Mouse (Mus musculus): ENCODE results near the gene Senp6.
"Not testable (repeated sequence)": the region's sequence is repeated elsewhere in the genome, so short reads cannot be mapped to it uniquely, and the experiment has no call there.

Gene Senp6

DNA sequence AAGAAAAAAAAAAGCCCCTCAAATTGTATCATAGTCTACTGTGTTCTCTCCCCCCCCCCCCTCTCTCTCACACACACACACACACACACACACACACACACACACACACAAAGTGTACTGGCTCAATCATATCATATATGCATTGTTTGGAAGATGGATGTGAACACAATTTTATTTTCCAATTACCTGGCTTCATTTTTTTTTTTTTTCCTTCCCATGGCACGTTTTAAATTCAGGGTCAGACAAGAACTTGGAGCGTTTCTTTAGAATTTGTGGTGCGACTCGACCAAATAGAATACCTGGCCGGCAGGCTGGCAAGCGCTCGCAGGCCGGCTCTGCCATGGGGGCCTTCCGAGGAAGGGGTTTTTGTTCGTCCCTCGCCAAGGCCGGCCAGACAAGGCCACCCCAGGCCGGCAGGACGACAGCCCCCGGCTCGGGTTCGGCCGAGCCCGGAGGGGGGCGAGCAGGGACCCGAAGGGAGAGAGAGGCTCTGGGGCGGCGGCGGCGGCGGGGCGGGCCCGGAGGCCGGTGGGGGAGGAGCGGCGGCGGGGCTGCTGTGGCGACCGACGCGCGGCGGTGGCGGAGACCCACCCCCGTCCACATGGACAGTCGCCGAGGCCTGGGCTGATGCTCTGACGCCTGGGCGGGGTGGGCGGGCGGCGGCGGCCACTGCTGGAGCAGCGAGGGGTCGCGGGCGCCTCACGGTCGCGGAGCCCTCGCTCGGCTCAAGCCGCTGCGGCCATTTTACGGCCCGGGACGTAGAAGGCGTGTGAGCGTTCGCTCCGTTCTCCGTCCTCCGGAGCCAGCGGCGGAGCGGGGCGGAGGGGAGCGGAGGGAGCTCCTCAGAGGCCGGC is at the start of gene Senp6:
Gene Senp6, plus strand, starts transcription at position 537 of the 854 bp plus-strand sequence.
- DNase-seq (ENCODE audit: low read depth, low spot score), result peak; percentile 66
- H3K27me3 ChIP-seq (ENCODE audit: control insufficient read depth, insufficient read depth, low read length, poor library complexity, severe bottlenecking), result no peaks in the 10 kb centered on the region

DNA sequence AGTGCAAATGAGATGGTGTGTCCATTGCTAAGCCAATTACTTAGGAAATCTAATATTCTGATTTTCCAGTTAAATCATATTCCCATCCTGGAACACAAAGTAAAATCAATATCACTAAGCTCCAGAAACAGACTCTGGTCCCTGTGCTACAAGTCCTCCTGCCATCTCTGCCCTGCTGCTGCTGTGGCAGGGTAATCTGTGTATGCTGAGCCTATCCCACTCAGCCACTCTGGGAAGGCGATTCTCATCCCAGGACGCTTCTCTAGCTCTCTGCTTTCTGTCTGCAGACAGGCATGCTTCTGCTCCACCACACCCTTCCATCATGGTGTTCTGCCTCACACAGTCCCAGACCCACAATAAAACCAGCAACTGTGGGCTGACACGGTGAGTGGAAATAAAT is 46.3 kb upstream of the Senp6 start:
- Histone ChIP-seq H3K36me3 (ENCODE audit: control insufficient read depth, insufficient read depth, low read length, poor library complexity, severe bottlenecking) (no peaks in the 10 kb centered on the region), H3K27me3 (ENCODE audit: control insufficient read depth, insufficient read depth, low read length, poor library complexity, severe bottlenecking) (no peaks in the 10 kb centered on the region)
- no peak for DNase-seq (ENCODE audit: low read depth, low spot score)

More for the DNA sequence above, at the start of gene Senp6:
- H3K36me3 ChIP-seq (ENCODE audit: control insufficient read depth, insufficient read depth, low read length, poor library complexity, severe bottlenecking), result no peaks in the 10 kb centered on the region

DNA sequence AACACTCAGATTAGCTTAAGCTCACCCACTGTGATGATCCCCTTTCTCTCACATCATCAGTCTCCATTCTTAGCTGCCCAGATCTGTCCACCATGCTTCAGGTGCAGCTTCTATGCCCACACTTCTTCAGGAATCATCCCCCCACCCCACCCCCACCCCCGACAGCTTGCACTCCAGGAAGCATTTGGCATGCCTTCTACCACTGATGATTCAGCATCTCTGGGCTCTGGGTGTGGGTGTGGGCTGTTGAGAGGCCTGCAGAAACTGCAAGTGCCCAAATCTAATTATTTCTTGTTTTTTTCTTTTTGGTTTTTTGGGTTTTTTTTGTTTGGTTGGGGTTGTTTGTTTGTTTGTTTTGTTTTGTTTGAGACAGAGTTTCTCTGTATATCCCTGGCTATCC is 45.1 kb upstream of the Senp6 start:
- Histone ChIP-seq H3K36me3 (ENCODE audit: control insufficient read depth, insufficient read depth, low read length, poor library complexity, severe bottlenecking) (no peaks in the 10 kb centered on the region), H3K27me3 (ENCODE audit: control insufficient read depth, insufficient read depth, low read length, poor library complexity, severe bottlenecking) (no peaks in the 10 kb centered on the region)
- DNase-seq (ENCODE audit: low read depth, low spot score), result no peak

DNA sequence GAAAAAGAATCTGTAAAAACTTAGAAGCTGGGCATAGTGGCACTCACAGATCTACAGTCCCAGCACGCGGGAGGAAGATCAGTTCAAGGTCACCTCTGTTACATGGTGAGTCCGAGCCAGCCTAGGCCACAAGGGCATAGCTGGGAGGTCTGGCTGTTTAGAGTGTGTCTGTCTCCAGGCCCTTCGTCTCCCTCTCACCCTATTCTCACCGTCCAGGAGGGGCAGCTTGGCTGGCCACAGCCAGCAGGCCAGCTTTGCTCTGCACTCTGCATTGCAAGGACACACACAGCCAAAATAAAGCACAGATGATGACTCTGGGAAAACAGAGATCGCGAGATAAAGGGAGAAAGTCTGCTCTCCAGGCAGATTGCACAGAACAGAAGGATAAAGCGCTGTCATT is 43.9 kb upstream of the Senp6 start:
- no peaks in the 10 kb centered on the region for H3K27me3 ChIP-seq (ENCODE audit: control insufficient read depth, insufficient read depth, low read length, poor library complexity, severe bottlenecking)
- no peaks in the 10 kb centered on the region for H3K36me3 ChIP-seq (ENCODE audit: control insufficient read depth, insufficient read depth, low read length, poor library complexity, severe bottlenecking)
- no peak for DNase-seq (ENCODE audit: low read depth, low spot score)

DNA sequence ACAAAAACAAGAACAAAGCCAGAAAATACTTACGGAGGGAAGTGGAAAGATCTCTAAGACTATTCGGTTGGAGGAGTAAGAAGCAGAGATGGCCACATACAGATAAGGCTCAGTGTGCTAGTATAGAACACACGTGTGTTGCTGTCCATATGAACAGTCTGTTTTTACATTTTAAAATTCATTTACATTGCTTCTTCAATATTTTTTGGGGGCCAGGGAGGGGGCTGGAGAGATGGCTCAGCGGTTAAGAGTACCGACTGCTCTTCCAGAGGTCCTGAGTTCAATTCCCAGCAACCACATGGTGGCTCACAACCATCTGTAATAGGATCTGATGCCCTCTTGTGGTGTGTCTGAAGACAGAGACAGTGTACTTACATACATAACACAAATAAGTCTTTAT is 41.4 kb upstream of the Senp6 start:
- not testable (repeated sequence) for H3K36me3 ChIP-seq (ENCODE audit: control insufficient read depth, insufficient read depth, low read length, poor library complexity, severe bottlenecking); H3K27me3 ChIP-seq (ENCODE audit: control insufficient read depth, insufficient read depth, low read length, poor library complexity, severe bottlenecking); DNase-seq (ENCODE audit: low read depth, low spot score)

DNA sequence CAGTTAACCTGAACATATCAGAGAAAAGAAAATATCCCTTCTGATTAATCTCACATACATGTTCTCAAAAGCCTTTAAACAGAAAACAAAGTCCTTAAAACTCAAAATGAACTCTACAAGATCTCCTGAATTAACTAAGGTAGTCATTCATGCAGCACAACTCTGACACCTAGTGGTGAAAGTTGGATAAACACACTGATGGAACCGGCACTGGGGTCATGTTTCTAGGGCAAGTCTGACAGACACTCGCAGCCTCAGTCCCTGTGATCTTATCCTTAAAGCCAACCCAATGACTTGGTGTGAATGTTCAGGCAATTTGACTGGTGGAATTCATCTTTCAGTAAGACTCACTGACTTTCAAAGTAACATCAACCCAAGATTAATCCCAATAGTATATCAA is 40.7 kb upstream of the Senp6 start:
- Histone ChIP-seq H3K36me3 (ENCODE audit: control insufficient read depth, insufficient read depth, low read length, poor library complexity, severe bottlenecking) (no peaks in the 10 kb centered on the region), H3K27me3 (ENCODE audit: control insufficient read depth, insufficient read depth, low read length, poor library complexity, severe bottlenecking) (no peaks in the 10 kb centered on the region)
- peak; percentile 75 for DNase-seq (ENCODE audit: low read depth, low spot score)

DNA sequence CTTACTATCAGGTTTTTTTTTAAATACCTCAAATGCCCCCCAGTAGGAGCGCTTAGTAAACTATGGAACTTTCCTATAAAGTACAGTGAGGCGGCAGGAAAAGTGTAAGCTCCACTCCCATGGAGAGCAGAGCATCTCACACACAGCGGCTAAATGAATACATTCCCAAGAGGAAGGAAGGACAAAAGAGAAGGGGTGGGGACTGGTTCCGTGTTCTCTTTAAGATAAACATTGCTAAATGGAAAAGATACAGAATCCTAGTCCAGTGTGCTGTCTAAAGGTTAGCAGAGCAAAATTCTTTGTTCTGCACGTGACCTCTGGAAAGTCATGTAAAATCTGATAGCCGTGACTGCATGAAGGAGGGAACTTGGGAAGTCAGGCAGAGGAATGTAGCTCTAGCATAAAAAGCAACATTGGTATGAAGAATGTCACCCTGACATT is 40.1 kb upstream of the Senp6 start:
- no peaks in the 10 kb centered on the region for H3K36me3 ChIP-seq (ENCODE audit: control insufficient read depth, insufficient read depth, low read length, poor library complexity, severe bottlenecking)
- no peaks in the 10 kb centered on the region for H3K27me3 ChIP-seq (ENCODE audit: control insufficient read depth, insufficient read depth, low read length, poor library complexity, severe bottlenecking)
- no peak for DNase-seq (ENCODE audit: low read depth, low spot score)

DNA sequence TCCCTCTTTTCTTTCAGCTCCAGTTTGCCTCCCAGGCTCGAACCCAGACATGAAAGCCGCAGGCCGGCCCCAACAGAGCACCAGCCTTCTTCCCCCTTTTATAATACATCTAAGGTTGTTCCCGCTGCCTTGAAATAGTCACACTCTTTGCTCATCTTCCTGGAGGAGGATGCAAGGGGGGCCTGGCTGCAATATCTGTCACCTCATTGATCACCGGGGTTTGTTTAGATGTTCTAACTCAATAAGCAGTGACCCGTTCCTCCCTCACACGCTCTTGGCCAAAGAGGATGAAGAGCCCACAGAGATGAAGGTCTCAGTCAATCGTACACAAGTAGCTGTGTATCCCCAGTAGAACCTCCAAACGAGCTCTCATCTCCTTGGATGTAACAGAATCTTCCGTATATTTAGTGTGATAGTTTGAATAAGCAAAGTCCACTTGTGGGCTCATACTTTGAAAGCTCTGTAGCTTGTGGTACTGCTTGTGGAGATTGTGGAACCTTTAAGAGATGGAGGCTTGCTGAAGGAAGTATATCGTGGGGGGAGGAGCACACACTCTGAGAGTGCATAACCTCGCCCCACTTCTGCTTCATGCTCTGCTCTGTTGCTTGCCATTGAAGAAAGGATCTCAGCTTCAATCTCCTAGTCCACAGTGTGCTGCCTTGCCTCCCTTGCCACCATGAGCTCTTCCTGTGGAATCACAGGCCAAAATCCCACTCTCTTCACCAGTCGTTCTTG is 29.3 kb upstream of the Senp6 start:
- no peaks in the 10 kb centered on the region for H3K27me3 ChIP-seq (ENCODE audit: control insufficient read depth, insufficient read depth, low read length, poor library complexity, severe bottlenecking)
- DNase-seq (ENCODE audit: low read depth, low spot score), result no peak
- H3K36me3 ChIP-seq (ENCODE audit: control insufficient read depth, insufficient read depth, low read length, poor library complexity, severe bottlenecking), result no peaks in the 10 kb centered on the region

DNA sequence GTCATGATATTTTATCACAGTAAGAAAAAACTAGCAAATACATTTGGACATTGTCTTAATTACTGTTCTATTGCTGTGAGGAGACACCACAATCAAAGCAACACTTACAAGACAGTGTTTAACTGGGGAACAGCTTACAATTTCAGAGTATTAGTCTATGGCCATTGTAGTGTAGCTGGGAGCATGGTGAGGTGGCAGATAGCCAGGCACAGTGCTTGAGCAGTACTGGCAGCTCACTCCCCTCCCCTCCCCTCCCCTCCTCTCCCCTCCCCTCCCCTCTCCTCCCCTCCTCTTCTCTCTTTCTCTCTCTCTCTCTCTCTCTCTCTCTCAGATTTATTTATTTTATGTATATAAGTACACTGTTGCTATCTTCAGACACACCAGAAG is 28.7 kb upstream of the Senp6 start:
- no peak for DNase-seq (ENCODE audit: low read depth, low spot score)
- H3K27me3 ChIP-seq (ENCODE audit: control insufficient read depth, insufficient read depth, low read length, poor library complexity, severe bottlenecking), result no peaks in the 10 kb centered on the region
- H3K36me3 ChIP-seq (ENCODE audit: control insufficient read depth, insufficient read depth, low read length, poor library complexity, severe bottlenecking), result no peaks in the 10 kb centered on the region

DNA sequence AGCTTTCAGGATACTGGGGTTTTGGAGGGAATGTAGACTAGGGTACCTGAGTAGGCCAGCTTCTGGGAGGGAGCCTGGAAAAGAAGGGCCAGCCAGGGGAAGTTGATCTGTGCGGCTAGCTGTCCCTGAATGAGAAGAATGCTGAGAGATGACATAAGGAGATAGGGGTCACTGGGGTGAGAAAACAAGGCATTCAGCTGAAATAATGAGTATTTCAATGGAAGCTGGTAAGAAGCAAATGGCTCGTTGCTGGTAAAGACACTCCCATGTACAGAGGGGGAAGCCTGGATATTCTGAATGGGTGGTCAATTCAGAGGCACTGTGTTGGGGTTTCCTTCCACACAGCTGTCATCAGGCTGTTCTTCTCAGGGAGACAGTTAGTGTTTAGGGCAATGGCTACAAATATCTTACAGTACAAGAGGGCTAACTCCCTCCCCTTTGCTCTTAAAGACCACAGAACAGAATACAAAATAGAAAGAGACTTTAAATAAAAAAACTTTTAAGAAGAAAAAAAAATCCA is 27.3 kb upstream of the Senp6 start:
- DNase-seq (ENCODE audit: low read depth, low spot score), result no peak
- no peaks in the 10 kb centered on the region for H3K27me3 ChIP-seq (ENCODE audit: control insufficient read depth, insufficient read depth, low read length, poor library complexity, severe bottlenecking)
- H3K36me3 ChIP-seq (ENCODE audit: control insufficient read depth, insufficient read depth, low read length, poor library complexity, severe bottlenecking), result no peaks in the 10 kb centered on the region

DNA sequence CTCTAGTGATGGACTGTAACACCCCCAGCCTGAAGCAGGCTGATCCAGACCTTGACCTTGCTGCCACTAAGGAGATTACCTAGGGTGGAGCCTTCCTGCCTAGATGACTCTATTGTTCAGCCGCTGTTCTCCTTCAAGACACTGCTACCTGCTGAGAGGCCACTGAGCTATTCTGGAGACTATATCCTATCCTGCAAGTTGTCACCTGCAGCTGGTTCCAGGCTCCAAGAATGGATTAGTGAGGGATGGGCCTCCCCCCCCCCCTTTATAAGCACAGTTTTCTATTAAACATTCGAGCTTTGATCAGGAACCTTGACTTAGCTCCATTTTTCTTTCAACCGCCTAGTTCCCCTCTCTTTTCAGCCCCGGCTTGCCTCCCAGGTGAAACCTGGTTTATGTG is 22.4 kb upstream of the Senp6 start:
- not testable (repeated sequence) for DNase-seq (ENCODE audit: low read depth, low spot score); H3K36me3 ChIP-seq (ENCODE audit: control insufficient read depth, insufficient read depth, low read length, poor library complexity, severe bottlenecking); H3K27me3 ChIP-seq (ENCODE audit: control insufficient read depth, insufficient read depth, low read length, poor library complexity, severe bottlenecking)

DNA sequence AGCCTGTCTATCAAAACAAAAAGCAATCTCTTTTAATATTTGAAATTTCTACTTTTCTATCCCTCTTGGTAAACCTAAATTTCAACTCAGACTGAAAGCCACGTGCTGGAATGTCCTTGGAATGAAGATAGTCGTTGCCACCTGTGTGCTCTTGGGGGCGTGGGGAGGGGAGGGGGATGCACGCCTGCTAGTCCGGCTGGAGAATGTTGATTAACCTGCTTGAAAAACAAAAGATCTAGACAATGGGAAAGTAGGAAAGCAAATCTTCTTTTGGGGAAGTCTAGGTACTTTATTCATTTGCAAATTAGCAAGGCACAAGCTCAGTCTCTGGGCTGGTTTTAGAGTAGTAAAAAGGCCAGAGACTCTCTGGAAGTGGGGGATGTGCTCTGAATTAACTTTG is 17.4 kb upstream of the Senp6 start:
- not testable (repeated sequence) for DNase-seq (ENCODE audit: low read depth, low spot score); H3K27me3 ChIP-seq (ENCODE audit: control insufficient read depth, insufficient read depth, low read length, poor library complexity, severe bottlenecking); H3K36me3 ChIP-seq (ENCODE audit: control insufficient read depth, insufficient read depth, low read length, poor library complexity, severe bottlenecking)

DNA sequence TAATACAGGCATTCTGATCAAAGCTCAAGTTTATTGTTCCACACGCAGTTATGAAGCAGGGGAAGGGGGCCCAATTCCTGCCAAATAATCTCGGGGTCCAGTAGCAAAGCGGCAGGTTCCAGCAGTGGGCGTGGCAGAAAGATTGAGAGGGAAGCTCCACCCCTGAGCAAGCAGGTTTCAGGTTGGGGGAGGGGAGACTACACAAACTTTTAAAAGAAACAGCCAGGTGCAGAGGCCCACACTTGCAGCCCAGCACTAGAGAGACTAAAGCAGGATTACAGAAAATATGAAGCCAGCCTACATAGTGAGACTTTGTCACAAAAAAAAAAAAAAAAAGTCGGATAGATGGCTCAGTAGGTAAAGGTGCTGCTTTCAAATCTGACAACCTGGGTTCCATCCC is 13.8 kb upstream of the Senp6 start:
- H3K36me3 ChIP-seq (ENCODE audit: control insufficient read depth, insufficient read depth, low read length, poor library complexity, severe bottlenecking), result no peaks in the 10 kb centered on the region
- DNase-seq (ENCODE audit: low read depth, low spot score), result no peak

DNA sequence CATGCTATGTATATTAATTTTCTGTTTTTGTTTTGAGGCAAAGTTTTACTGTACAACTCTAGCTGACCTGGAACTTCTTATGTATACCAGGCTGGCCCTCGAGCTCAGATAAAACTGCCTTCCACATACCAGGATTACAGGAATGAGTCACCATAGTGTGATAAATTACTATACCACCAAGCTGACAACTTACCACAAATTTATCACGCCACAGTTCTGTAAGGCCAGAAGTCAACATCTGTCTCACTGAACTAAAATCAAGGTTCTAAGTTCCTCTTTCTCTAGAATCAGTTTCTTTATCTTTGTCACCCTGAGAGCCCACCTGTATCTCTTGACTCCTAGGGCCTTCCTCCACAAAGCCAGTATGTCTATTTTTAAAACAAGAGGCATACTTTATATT is 9.0 kb upstream of the Senp6 start:
- no peaks in the 10 kb centered on the region for H3K27me3 ChIP-seq (ENCODE audit: control insufficient read depth, insufficient read depth, low read length, poor library complexity, severe bottlenecking)
- DNase-seq (ENCODE audit: low read depth, low spot score), result peak; percentile 32
- no peaks in the 10 kb centered on the region for H3K36me3 ChIP-seq (ENCODE audit: control insufficient read depth, insufficient read depth, low read length, poor library complexity, severe bottlenecking)

More for the DNA sequence above, 13.8 kb upstream of the Senp6 start:
- no peaks in the 10 kb centered on the region for H3K27me3 ChIP-seq (ENCODE audit: control insufficient read depth, insufficient read depth, low read length, poor library complexity, severe bottlenecking)

DNA sequence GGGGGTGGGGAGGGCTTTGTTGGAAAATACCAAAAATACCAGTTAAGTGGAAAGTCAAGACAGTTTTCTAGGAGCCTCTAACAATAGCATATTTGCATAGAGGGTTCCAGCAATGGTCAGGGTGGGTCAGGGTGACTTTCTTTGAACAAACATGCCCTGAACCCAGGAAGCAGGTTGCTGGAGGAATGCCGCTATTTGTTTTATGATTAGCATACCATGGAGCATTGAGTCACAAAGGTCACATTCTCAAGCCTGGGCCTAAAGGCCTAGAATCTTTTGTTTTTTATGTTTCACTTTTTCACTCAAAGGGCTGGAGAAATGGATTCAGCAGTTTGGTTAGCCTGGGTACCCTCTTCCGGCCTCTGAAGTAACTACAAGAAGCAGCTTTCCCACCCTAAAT is 1.2 kb upstream of the Senp6 start:
- not testable (repeated sequence) for H3K36me3 ChIP-seq (ENCODE audit: control insufficient read depth, insufficient read depth, low read length, poor library complexity, severe bottlenecking); DNase-seq (ENCODE audit: low read depth, low spot score); H3K27me3 ChIP-seq (ENCODE audit: control insufficient read depth, insufficient read depth, low read length, poor library complexity, severe bottlenecking)

Measured in splenic B cell, adult 2 months (primary cell).